Mouse (Mus musculus) retina, adult 2 months (tissue): ENCODE data around the gene Cmtr1.
"Not testable (repeated sequence)": the region's sequence is repeated elsewhere in the genome, so short reads cannot be mapped to it uniquely, and the experiment has no call there.

Experiments
- DNase-seq: peaks from one replicate; pipeline ENCODE4 v3.0.0-alpha.2; 2012; ENCODE audit warnings: low read depth, low spot score

Gene Cmtr1

GRCm38 (mm10) chr17:29705881-29706280 lies 45.5 kb downstream of the Cmtr1 start:
- no peak for DNase-seq

- no peak for DNase-seq
Observed at GRCm38 (mm10) chr17:29706981-29707545, 46.7 kb downstream of the Cmtr1 start.

- no peak for DNase-seq
Observed at GRCm38 (mm10) chr17:29708783-29709182, 48.4 kb downstream of the Cmtr1 start.

GRCm38 (mm10) chr17:29710562-29711044 lies 50.2 kb downstream of the Cmtr1 start:
- no peak for DNase-seq

- DNase-seq = no peak
Observed at GRCm38 (mm10) chr17:29711076-29711744, 50.8 kb downstream of the Cmtr1 start.

GRCm38 (mm10) chr17:29711745-29712431 lies 51.5 kb downstream of the Cmtr1 start:
- DNase-seq = no peak

- no peak for DNase-seq
Observed at GRCm38 (mm10) chr17:29712565-29712964, 52.2 kb downstream of the Cmtr1 start.

GRCm38 (mm10) chr17:29713734-29714133 lies 53.3 kb downstream of the Cmtr1 start:
- not testable (repeated sequence) for DNase-seq

GRCm38 (mm10) chr17:29716732-29717445 lies 56.5 kb downstream of the Cmtr1 start, which contains the start of gene Ccdc167:
Gene Ccdc167, minus strand, starts transcription at chr17:29717044.
- DNase-seq = peak; percentile 96

- no peak for DNase-seq
Observed at GRCm38 (mm10) chr17:29718660-29719059, 58.3 kb downstream of the Cmtr1 start.

- DNase-seq = no peak
Observed at GRCm38 (mm10) chr17:29719628-29720575, 59.5 kb downstream of the Cmtr1 start.

- no peak for DNase-seq
Observed at GRCm38 (mm10) chr17:29720755-29721365, 60.5 kb downstream of the Cmtr1 start.

- no peak for DNase-seq
Observed at GRCm38 (mm10) chr17:29724610-29725009, 64.2 kb downstream of the Cmtr1 start.

- no peak for DNase-seq
Observed at GRCm38 (mm10) chr17:29725027-29725620, 64.7 kb downstream of the Cmtr1 start.

GRCm38 (mm10) chr17:29728082-29728481 lies 67.7 kb downstream of the Cmtr1 start:
- no peak for DNase-seq

GRCm38 (mm10) chr17:29730510-29731265 lies 70.3 kb downstream of the Cmtr1 start:
- no peak for DNase-seq

- no peak for DNase-seq
Observed at GRCm38 (mm10) chr17:29731266-29731952, 71.0 kb downstream of the Cmtr1 start.

- DNase-seq = no peak
Observed at GRCm38 (mm10) chr17:29731953-29732325, 71.5 kb downstream of the Cmtr1 start.

- no peak for DNase-seq
Observed at GRCm38 (mm10) chr17:29732522-29732921, 72.1 kb downstream of the Cmtr1 start.
